Mouse (Mus musculus): ENCODE measurements around the gene Zc3h12a. TPM values are rescaled to one million over a fixed set of nuclear protein-coding genes. Genes with fewer than 3 reads are reported as not detected.

The Zc3h12a gene
- total RNA-seq, 2 experiments from 2014 or later = 4.0 to 4.1 TPM

GRCm38 (mm10) chr4:125145213-125145612 lies 17.6 kb upstream of the Zc3h12a start:
- peak; percentile 60 to 80 for DNase-seq

GRCm38 (mm10) chr4:125144627-125145026 lies 17.0 kb upstream of the Zc3h12a start:
- DNase-seq = peak in 1 of 2 experiments; percentile 27

- no peak for DNase-seq
These were observed 16.6 kb upstream of the Zc3h12a start for GRCm38 (mm10) chr4:125144211-125144610.

- no peak for DNase-seq
These were observed 10.7 kb upstream of the Zc3h12a start for GRCm38 (mm10) chr4:125138321-125138720.

GRCm38 (mm10) chr4:125136303-125136888 lies 8.8 kb upstream of the Zc3h12a start:
- DNase-seq = no peak

- DNase-seq = no peak
These were observed 7.6 kb upstream of the Zc3h12a start for GRCm38 (mm10) chr4:125135076-125135855.

- DNase-seq = no peak
These were observed 7.0 kb upstream of the Zc3h12a start for GRCm38 (mm10) chr4:125134631-125135030.

GRCm38 (mm10) chr4:125134192-125134591 lies 6.6 kb upstream of the Zc3h12a start:
- DNase-seq = no peak

GRCm38 (mm10) chr4:125132394-125132793 lies 4.8 kb upstream of the Zc3h12a start:
- peak; percentile 54 to 76 for DNase-seq

- peak; percentile 56 to 78 for DNase-seq
These were observed 3.9 kb upstream of the Zc3h12a start for GRCm38 (mm10) chr4:125131493-125131892.

- no peak for DNase-seq
These were observed 879 bp downstream of the Zc3h12a start for GRCm38 (mm10) chr4:125126761-125127160.

- no peak for DNase-seq
These were observed 1.5 kb downstream of the Zc3h12a start for GRCm38 (mm10) chr4:125126186-125126585.

- peak; percentile 40 to 54 for DNase-seq
These were observed 2.2 kb downstream of the Zc3h12a start for GRCm38 (mm10) chr4:125125361-125125921.

- DNase-seq = peak; percentile 55 to 77
These were observed 3.0 kb downstream of the Zc3h12a start for GRCm38 (mm10) chr4:125124424-125125209.

GRCm38 (mm10) chr4:125123279-125123671 lies 4.4 kb downstream of the Zc3h12a start:
- peak in 1 of 2 experiments; percentile 74 for DNase-seq

GRCm38 (mm10) chr4:125122431-125123278 lies 5.0 kb downstream of the Zc3h12a start:
- peak; percentile 71 to 82 for DNase-seq

- DNase-seq = no peak
These were observed 7.9 kb downstream of the Zc3h12a start for GRCm38 (mm10) chr4:125119721-125120120.

- no peak for DNase-seq
These were observed 8.6 kb downstream of the Zc3h12a start for GRCm38 (mm10) chr4:125119070-125119469.

- peak in 1 of 2 experiments; percentile 34 for DNase-seq
These were observed 9.7 kb downstream of the Zc3h12a start for GRCm38 (mm10) chr4:125117902-125118320.

GRCm38 (mm10) chr4:125116929-125117328 lies 10.7 kb downstream of the Zc3h12a start:
- DNase-seq = no peak

- DNase-seq = peak; percentile 68 to 83
These were observed 11.4 kb downstream of the Zc3h12a start for GRCm38 (mm10) chr4:125116090-125116861.
